Mouse (Mus musculus) G1E (cell line): ENCODE measurements around the gene Map7d2.

ENCODE experiments used
- CTCF ChIP-seq: IDR thresholded peaks from 2 replicates; pipeline ENCODE4 v1.5.1; 2012; ENCODE audit warnings: low read depth, low read length, inconsistent platforms, mixed read lengths
- GATA1 ChIP-seq: IDR thresholded peaks from 2 replicates; pipeline ENCODE4 v1.6.1; 2012; ENCODE audit warnings: borderline replicate concordance, low read length, inconsistent platforms, mixed read lengths

- TF ChIP-seq CTCF (no peak), GATA1 (no peak)
Measured at GRCm38 (mm10) chrX:159547093-159547492, 132.7 kb downstream of the Map7d2 start.
